Mouse (Mus musculus) thymus, adult 2 months (tissue): Measurements from ENCODE around the gene Olfr270.
A peak's percentile ranks its signal among the peaks of the same experiment; 100 is the strongest.

ENCODE experiments used
- CTCF ChIP-seq: fragments of 200-500 bp; IDR thresholded peaks from 2 replicates; pipeline ENCODE4 v1.5.1; 2012; ENCODE audit warnings: mild to moderate bottlenecking, control low read depth, low read length, moderate library complexity, borderline replicate concordance; ENCODE audit not compliant: control insufficient read depth, poor library complexity, insufficient read depth; ENCODE audit errors: extremely low read depth
- POLR2A ChIP-seq: fragments of 200-500 bp; IDR thresholded peaks from 2 replicates; pipeline ENCODE4 v1.6.1; 2012; ENCODE audit warnings: mild to moderate bottlenecking, low read length, control low read depth, moderate library complexity; ENCODE audit not compliant: control insufficient read depth, poor library complexity, insufficient read depth; ENCODE audit errors: extremely low read depth

DNA sequence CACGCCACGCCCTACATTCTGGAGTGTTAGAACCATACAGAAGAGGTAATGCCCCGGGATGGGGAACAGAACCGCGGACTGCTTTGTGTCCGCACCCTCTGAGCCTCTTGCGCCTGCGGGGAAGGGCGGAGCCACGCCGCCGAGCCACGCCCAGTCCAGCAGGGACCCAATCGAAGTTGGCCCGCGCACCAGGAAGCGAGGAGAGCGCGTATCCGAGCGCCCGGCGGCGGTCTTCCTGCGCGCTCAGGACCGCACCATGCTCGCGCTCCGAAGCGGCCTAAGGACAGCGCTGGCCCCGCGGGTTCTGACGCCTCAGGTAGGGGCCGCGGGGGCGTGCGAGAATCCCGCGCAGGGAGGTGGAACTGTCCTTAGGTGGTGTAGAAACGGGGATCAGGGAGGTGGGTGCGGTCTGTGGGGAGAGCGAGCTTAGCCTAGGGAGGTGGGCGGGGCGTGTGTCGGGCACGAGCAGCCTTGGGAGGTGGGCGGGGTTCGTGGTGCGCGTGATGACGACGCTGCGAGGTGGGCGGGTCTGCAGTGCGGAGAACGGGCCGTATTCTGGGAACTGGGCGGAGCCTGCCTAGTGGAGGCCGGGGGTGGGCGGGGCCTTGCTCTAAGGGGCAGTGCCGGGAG, 47.5 kb downstream of the Olfr270 start, which contains the start of gene Nipsnap3b:
- TF ChIP-seq CTCF (0 out of 2 replicates have a peak, but pooled peaks have one; percentile 42), POLR2A (peak; percentile 68; the same call in 1 of the 2 replicates)
